Mouse (Mus musculus): ENCODE measurements around the gene Llgl2. TPM values are rescaled to one million over a fixed set of nuclear protein-coding genes. Genes with fewer than 3 reads are reported as not detected.

Llgl2 gene
- polyA plus RNA-seq, 1 experiment: 68.6 TPM

GRCm38 (mm10) chr11:115779038-115779571, 44.7 kb upstream of the Llgl2 start:
- Histone ChIP-seq H3K27me3 (ENCODE audit: control insufficient read depth, insufficient read depth, low read length) (no peaks in the 10 kb centered on the region), H3K4me1 (replicated peaks; ENCODE audit: control insufficient read depth, insufficient read depth, low read length) (peaks cover 17% of the 10 kb centered on the region), H3K27ac (ENCODE audit: control insufficient read depth, insufficient read depth, low read length) (no peak overlapping the region), H3K4me3 (ENCODE audit: control insufficient read depth, insufficient read depth, low read length) (no peak overlapping the region), H3K36me3 (ENCODE audit: control insufficient read depth, insufficient read depth, low read length) (no peaks in the 10 kb centered on the region)
- TF ChIP-seq POLR2A (IDR thresholded peaks at IDR 0.05; ENCODE audit: control insufficient read depth, extremely low read depth, insufficient read depth, low read length, poor library complexity): no peak
- TF ChIP-seq CTCF (IDR thresholded peaks at IDR 0.05; ENCODE audit: borderline replicate concordance, control insufficient read depth, extremely low read depth, insufficient read depth, low read length, poor library complexity): no peak
- DNase-seq: peak; percentile 25
- WGBS: 24% methylated on average over 9 of the region's 9 CpGs

- H3K27me3 ChIP-seq (ENCODE audit: control insufficient read depth, insufficient read depth, low read length): no peaks in the 10 kb centered on the region
- no peak overlapping the region for H3K27ac ChIP-seq (ENCODE audit: control insufficient read depth, insufficient read depth, low read length)
- H3K4me1 ChIP-seq (replicated peaks; ENCODE audit: control insufficient read depth, insufficient read depth, low read length): peaks cover 25% of the 10 kb centered on the region
- TF ChIP-seq CTCF (IDR thresholded peaks at IDR 0.05; ENCODE audit: borderline replicate concordance, control insufficient read depth, extremely low read depth, insufficient read depth, low read length, poor library complexity) (no peak), POLR2A (IDR thresholded peaks at IDR 0.05; ENCODE audit: control insufficient read depth, extremely low read depth, insufficient read depth, low read length, poor library complexity) (no peak)
- 64% methylated on average over 20 of the region's 20 CpGs for WGBS
- no peak overlapping the region for H3K4me3 ChIP-seq (ENCODE audit: control insufficient read depth, insufficient read depth, low read length)
- no peak for DNase-seq
- no peaks in the 10 kb centered on the region for H3K36me3 ChIP-seq (ENCODE audit: control insufficient read depth, insufficient read depth, low read length)
Observed at GRCm38 (mm10) chr11:115780141-115781070, 43.4 kb upstream of the Llgl2 start.

GRCm38 (mm10) chr11:115786473-115786872, 37.4 kb upstream of the Llgl2 start:
- Histone ChIP-seq H3K27ac (ENCODE audit: control insufficient read depth, insufficient read depth, low read length) (no peak overlapping the region), H3K27me3 (ENCODE audit: control insufficient read depth, insufficient read depth, low read length) (no peaks in the 10 kb centered on the region), H3K4me3 (ENCODE audit: control insufficient read depth, insufficient read depth, low read length) (no peak overlapping the region), H3K4me1 (replicated peaks; ENCODE audit: control insufficient read depth, insufficient read depth, low read length) (peaks cover 10% of the 10 kb centered on the region), H3K36me3 (ENCODE audit: control insufficient read depth, insufficient read depth, low read length) (peaks cover 5% of the 10 kb centered on the region; the same call in 1 of the 2 replicates)
- TF ChIP-seq CTCF (IDR thresholded peaks at IDR 0.05; ENCODE audit: borderline replicate concordance, control insufficient read depth, extremely low read depth, insufficient read depth, low read length, poor library complexity): no peak
- TF ChIP-seq POLR2A (IDR thresholded peaks at IDR 0.05; ENCODE audit: control insufficient read depth, extremely low read depth, insufficient read depth, low read length, poor library complexity): no peak
- no peak for DNase-seq
- WGBS: 94% methylated on average over 6 of the region's 6 CpGs

- no peak for DNase-seq
- H3K27ac ChIP-seq (ENCODE audit: control insufficient read depth, insufficient read depth, low read length): no peak overlapping the region
- H3K4me3 ChIP-seq (ENCODE audit: control insufficient read depth, insufficient read depth, low read length): no peak overlapping the region
- no peaks in the 10 kb centered on the region for H3K27me3 ChIP-seq (ENCODE audit: control insufficient read depth, insufficient read depth, low read length)
- H3K36me3 ChIP-seq (ENCODE audit: control insufficient read depth, insufficient read depth, low read length): peaks cover 14% of the 10 kb centered on the region; the same call in 1 of the 2 replicates
- WGBS: 97% methylated on average over 7 of the region's 7 CpGs
- TF ChIP-seq POLR2A (IDR thresholded peaks at IDR 0.05; ENCODE audit: control insufficient read depth, extremely low read depth, insufficient read depth, low read length, poor library complexity): no peak
- TF ChIP-seq CTCF (IDR thresholded peaks at IDR 0.05; ENCODE audit: borderline replicate concordance, control insufficient read depth, extremely low read depth, insufficient read depth, low read length, poor library complexity): no peak
- H3K4me1 ChIP-seq (replicated peaks; ENCODE audit: control insufficient read depth, insufficient read depth, low read length): peaks cover 7% of the 10 kb centered on the region
Observed at GRCm38 (mm10) chr11:115789787-115790186, 34.1 kb upstream of the Llgl2 start.

- TF ChIP-seq POLR2A (IDR thresholded peaks at IDR 0.05; ENCODE audit: control insufficient read depth, extremely low read depth, insufficient read depth, low read length, poor library complexity) (no peak), CTCF (IDR thresholded peaks at IDR 0.05; ENCODE audit: borderline replicate concordance, control insufficient read depth, extremely low read depth, insufficient read depth, low read length, poor library complexity) (no peak)
- Histone ChIP-seq H3K4me3 (ENCODE audit: control insufficient read depth, insufficient read depth, low read length) (no peak overlapping the region), H3K27me3 (ENCODE audit: control insufficient read depth, insufficient read depth, low read length) (no peaks in the 10 kb centered on the region), H3K36me3 (ENCODE audit: control insufficient read depth, insufficient read depth, low read length) (peaks cover 14% of the 10 kb centered on the region; the same call in 1 of the 2 replicates), H3K4me1 (replicated peaks; ENCODE audit: control insufficient read depth, insufficient read depth, low read length) (no peaks in the 10 kb centered on the region), H3K27ac (ENCODE audit: control insufficient read depth, insufficient read depth, low read length) (no peak overlapping the region)
- DNase-seq: no peak
- WGBS: 96% methylated on average over 16 of the region's 16 CpGs
Observed at GRCm38 (mm10) chr11:115791919-115792318, 31.9 kb upstream of the Llgl2 start.

DNA sequence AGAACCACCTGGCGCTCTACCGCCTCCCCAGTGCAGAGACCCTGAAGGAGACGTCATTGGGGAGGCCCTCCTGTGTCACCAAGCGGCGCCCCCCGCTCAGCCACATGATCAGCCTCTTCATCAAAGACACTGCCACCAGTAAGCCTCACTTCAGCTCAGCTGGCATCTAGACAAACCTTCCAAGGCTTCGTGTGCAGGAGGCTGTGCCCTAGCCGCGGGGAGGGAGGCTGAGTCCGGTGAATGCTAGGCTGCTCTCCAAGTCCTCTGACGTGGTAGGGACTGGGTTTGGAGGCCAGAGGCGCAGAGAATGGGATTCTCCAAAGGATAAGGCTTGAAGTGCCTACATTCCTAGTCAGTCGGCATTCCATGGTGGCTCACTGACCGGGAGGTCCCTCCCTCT, 31.5 kb upstream of the Llgl2 start:
- TF ChIP-seq CTCF (IDR thresholded peaks at IDR 0.05; ENCODE audit: borderline replicate concordance, control insufficient read depth, extremely low read depth, insufficient read depth, low read length, poor library complexity): no peak
- TF ChIP-seq POLR2A (IDR thresholded peaks at IDR 0.05; ENCODE audit: control insufficient read depth, extremely low read depth, insufficient read depth, low read length, poor library complexity): no peak
- no peak overlapping the region for H3K4me3 ChIP-seq (ENCODE audit: control insufficient read depth, insufficient read depth, low read length)
- no peak overlapping the region for H3K27ac ChIP-seq (ENCODE audit: control insufficient read depth, insufficient read depth, low read length)
- 95% methylated on average over 14 of the region's 14 CpGs for WGBS
- no peaks in the 10 kb centered on the region for H3K4me1 ChIP-seq (replicated peaks; ENCODE audit: control insufficient read depth, insufficient read depth, low read length)
- DNase-seq: no peak
- H3K27me3 ChIP-seq (ENCODE audit: control insufficient read depth, insufficient read depth, low read length): no peaks in the 10 kb centered on the region
- H3K36me3 ChIP-seq (ENCODE audit: control insufficient read depth, insufficient read depth, low read length): peaks cover 14% of the 10 kb centered on the region; the same call in 1 of the 2 replicates
